Mouse (Mus musculus): ENCODE measurements at regions not wholly inside any gene's neighbourhood (a gene's known extent, or its start where the extent isn't known, plus 50 kb on each side); places are given as distances from the start of the nearest gene placed in this dataset.

- no peak overlapping the region for H3K4me3 ChIP-seq
- H3K9me3 ChIP-seq, result no peaks in the 10 kb centered on the region
- 0 out of 2 replicates have a peak, but pooled peaks cover 5% of the 10 kb centered on the region for H3K4me1 ChIP-seq
- peaks cover 4% of the 10 kb centered on the region; the same call in 1 of the 2 replicates for H3K27me3 ChIP-seq (replicated peaks; ENCODE audit: low read depth, poor library complexity, severe bottlenecking)
- no peak for DNase-seq (ENCODE audit: low spot score)
- H3K27ac ChIP-seq (replicated peaks), result no peak overlapping the region
- H3K36me3 ChIP-seq (replicated peaks), result no peaks in the 10 kb centered on the region
- 68% methylated on average over 9 of the region's 9 CpGs for WGBS
Measured at GRCm38 (mm10) chr2:106080626-106081025, 77.3 kb upstream of the Dnajc24 start.

GRCm38 (mm10) chr2:106078591-106078990 is 75.2 kb upstream of the Dnajc24 start:
- DNase-seq (ENCODE audit: low spot score), result no peak
- WGBS, result 56% methylated on average over 3 of the region's 3 CpGs
- Histone ChIP-seq H3K27me3 (replicated peaks; ENCODE audit: low read depth, poor library complexity, severe bottlenecking) (peaks cover 4% of the 10 kb centered on the region; the same call in 1 of the 2 replicates), H3K4me1 (0 out of 2 replicates have a peak, but pooled peaks cover 5% of the 10 kb centered on the region), H3K9me3 (no peaks in the 10 kb centered on the region), H3K27ac (replicated peaks) (no peak overlapping the region), H3K36me3 (replicated peaks) (no peaks in the 10 kb centered on the region), H3K4me3 (no peak overlapping the region)

- Histone ChIP-seq H3K27me3 (replicated peaks; ENCODE audit: low read depth, poor library complexity, severe bottlenecking) (no peaks in the 10 kb centered on the region), H3K36me3 (replicated peaks) (no peaks in the 10 kb centered on the region), H3K4me1 (no peaks in the 10 kb centered on the region), H3K9me3 (no peaks in the 10 kb centered on the region), H3K27ac (replicated peaks) (no peak overlapping the region), H3K4me3 (no peak overlapping the region)
- 80% methylated on average over 6 of the region's 6 CpGs for WGBS
- DNase-seq (ENCODE audit: low spot score), result no peak
Measured at GRCm38 (mm10) chr2:106074441-106074840, 71.1 kb upstream of the Dnajc24 start.

GRCm38 (mm10) chr2:106064316-106064715 is 61.0 kb upstream of the Dnajc24 start:
- WGBS, result 91% methylated on average over 2 of the region's 2 CpGs
- Histone ChIP-seq H3K4me1 (0 out of 2 replicates have a peak, but pooled peaks cover 4% of the 10 kb centered on the region), H3K4me3 (no peak overlapping the region)

More at GRCm38 (mm10) chr2:106064316-106064715, 61.0 kb upstream of the Dnajc24 start:
- no peak for DNase-seq (ENCODE audit: low spot score)
- Histone ChIP-seq H3K27ac (replicated peaks) (no peak overlapping the region), H3K27me3 (replicated peaks; ENCODE audit: low read depth, poor library complexity, severe bottlenecking) (0 out of 2 replicates have a peak, but pooled peaks cover 3% of the 10 kb centered on the region), H3K9me3 (no peaks in the 10 kb centered on the region), H3K36me3 (replicated peaks) (no peaks in the 10 kb centered on the region)

All from embryonic facial prominence, embryonic 10.5 days (tissue).